Mouse (Mus musculus) urinary bladder, postnatal 14 days (tissue): Measurements from ENCODE around the gene Ssh3.

ENCODE experiments used
- DNase-seq: peaks from one replicate; pipeline ENCODE4 v3.0.0; 2021; ENCODE audit warnings: low spot score

The Ssh3 gene

DNA sequence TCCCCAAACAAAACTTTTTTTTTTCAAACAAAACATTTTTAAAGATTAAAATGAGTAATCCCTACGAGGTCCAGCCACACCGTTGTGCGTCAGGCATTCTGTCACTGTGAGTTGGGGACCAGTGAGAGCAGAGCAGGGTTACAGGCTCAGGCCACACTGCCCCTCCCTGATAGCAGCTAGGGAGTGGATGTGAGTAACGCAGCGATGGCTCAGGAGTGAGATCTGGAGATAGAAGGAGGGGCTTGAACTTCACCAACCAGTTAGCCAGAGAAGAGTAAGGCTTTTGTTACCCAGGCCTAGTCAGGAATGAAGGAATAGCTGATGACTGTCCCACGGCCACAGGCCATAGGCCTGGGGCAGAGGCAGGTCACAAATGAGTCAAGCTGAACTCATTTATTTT lies 24.2 kb downstream of the Ssh3 start:
- DNase-seq, result no peak

DNA sequence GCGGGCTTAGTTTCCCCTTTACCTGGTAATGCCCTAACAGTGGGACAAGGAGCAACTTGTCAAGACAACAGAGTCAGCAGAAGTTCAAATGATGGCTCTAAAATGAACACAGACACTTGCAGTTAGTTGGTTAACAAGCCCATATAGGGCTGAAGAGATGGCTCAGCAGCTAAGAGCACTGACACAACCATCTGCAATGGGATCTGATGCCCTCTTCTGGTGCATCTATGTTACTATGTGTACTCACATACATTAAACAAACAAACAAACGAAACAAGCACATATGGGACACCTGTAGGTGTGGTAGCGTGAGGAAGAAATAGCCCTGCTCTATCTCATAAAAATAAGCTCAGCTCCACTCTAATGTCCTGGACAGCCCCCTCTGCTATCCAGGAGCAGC lies 26.6 kb downstream of the Ssh3 start:
- DNase-seq, result no peak

DNA sequence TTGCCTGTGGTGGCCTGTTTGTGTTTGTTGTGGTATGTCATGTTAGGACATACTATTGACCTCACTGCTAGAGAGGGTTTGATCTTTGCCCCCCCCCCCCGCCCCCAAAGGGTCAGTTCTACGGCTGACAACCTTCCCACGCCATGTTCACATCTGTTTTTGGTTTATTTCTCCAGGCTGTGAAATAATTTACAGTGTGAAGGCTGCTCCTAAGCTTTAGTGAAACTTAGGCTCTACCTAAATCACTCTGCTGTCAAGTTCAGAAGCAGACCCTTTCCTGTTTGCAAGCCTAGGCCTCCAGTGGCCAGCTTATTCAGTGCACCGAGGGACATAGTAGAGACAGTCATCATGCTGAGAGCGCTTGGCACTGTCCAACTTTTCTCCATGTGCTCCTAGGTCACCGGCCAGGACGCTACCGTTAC lies 28.7 kb downstream of the Ssh3 start:
- no peak for DNase-seq

DNA sequence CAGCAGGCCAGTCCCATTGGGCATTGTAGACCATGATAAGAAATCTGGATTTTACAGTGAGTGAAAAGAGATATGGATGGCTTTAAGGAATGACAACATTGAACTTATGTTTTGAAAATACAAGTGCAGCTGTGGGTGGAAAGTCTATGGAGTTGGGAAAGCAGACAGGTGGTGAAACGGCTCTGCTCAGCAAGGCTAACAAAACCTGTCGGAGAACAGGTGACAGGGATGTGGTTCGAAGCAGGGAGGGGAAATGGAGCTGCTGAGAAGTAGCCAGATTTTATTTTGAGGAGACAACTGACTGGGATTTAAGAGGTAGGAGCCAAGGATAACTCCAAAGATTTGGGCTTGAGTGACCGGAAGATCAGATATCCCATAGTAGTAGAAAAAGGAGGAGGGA lies 34.4 kb downstream of the Ssh3 start:
- DNase-seq, result no peak

DNA sequence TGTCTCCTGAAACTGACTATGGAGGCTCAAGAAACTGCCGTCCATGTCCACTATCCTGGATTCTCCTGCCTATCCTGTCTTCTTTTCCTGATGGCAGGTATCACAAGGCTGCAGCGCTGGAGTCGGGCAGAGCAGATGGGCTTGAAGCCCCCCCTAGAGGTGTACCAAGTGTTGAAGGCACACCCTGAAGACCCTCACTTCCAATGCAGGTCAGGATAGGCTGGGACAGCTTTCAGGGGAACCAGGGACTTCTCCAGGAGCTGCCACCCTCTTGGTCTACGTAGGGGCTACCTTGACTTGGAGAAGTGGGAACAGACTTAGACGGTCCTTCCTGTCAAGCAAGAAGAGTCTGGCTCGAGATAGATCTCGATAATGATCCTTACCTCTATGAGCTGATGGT lies 36.3 kb downstream of the Ssh3 start:
- DNase-seq, result no peak

DNA sequence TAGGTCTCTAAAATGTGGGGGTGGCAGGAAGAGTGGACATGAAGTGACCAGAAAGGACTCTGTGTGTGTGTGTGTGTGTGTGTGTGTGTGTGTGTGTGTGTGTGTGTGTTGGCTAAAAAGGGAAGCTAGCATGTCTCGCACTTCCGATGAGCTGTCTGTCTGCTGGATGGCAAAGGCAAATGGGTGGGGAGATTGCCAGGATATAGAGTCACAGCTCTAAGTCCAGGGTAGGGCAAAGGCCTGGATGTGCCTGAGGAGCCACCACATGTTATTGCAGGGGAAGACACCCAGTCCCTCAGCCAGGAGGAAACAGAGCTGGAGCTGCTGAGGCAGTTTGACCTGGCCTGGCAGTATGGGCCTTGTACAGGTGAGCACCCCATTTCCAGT lies 36.8 kb downstream of the Ssh3 start:
- no peak for DNase-seq

DNA sequence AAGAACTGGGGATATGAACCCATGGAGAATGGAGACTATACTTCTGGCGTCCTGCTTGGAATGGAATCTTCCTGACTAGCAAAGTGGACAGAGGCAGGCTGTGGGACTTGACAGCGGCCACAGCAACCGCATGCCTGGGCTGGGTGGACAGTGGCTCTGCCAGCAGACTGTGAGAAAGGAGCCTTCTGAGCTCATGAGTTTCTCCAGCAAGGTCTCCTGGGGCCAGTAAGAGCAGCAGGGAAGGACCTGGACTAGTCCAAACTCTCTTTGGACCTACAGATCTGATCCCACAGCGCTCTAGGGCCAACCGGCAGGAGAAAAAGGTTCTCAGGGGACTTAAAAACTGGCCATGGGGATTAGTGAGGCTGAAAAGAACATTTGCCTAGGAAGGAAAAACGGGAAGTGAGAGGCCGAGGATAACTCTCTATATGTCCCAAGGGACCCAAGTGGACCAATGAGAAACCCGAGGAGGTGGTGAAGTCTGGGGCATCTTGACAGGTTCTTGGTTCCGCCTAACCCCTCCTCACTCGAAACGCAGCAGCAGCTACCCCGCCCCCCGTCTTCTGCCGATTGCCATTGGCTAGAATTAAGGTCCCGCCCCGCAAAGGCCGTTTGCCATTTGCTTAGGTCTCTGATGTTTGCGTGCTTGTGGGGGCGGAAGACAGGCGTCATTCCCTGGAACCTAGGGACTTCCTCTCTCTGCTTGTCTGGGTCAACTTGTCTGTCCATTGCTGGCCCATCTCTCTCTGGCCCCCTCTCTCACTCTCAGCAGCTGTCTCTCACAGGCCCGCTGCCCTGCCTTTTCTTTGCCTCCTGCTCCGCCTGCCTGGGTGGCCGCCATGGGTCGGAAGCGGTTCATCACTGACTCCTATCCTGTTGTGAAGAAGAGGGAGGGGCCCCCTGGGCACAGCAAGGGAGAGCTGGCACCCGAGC lies 37.5 kb downstream of the Ssh3 start, which contains the start of gene Pold4:
Gene Pold4 (plus strand): TSS at position 647 of the 933 bp plus-strand sequence.
- peak; percentile 98 for DNase-seq

DNA sequence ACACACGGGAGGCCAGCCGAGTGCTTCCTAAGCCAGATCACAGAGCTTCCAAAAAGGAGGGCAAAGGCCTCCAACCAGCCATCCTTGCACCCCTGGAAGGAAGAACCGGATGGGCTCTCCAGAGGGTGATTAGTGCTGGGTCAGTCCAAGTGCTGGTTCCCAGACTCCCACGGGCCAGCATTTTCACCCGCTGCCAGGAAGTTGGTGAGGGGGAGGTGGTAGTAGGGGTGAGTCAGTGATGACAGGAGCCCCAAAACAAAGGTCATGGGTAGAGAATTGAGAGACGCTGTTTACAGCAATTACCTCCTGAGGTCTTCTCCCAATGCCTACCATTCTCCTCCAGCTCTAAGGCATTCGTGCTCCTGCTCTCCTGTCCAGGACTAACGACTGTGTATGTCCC lies 38.6 kb downstream of the Ssh3 start:
- no peak for DNase-seq

DNA sequence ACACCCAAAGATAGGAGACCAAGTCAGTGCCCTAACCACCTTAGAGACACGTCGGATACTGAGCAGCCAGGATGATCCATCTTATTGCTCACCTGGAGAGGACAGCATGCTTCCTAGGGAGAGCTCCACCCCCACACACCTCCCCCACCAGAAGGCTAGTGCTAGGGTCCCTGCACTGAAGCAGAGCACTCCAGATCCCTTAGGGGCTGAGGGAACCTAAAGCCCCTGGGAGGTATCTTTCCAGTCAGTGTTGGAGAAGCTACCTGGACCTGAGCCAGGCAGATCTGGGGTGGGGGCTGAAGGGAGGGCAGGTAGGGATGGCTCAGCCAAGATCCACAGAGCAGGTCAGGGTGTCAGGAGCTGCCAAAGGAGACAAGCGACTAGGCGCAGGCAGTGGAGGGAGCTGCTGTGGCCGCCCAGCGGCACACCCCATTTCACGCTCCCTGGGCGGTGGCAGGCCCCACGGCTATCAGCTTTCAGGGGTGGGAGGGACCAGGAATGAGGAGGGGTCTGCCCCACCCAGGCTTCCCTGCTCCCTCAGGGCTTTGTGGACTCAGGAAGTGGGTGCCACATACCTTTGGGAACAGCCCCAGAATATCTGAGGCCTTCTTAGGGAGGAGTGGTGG lies 39.4 kb downstream of the Ssh3 start:
- no peak for DNase-seq

DNA sequence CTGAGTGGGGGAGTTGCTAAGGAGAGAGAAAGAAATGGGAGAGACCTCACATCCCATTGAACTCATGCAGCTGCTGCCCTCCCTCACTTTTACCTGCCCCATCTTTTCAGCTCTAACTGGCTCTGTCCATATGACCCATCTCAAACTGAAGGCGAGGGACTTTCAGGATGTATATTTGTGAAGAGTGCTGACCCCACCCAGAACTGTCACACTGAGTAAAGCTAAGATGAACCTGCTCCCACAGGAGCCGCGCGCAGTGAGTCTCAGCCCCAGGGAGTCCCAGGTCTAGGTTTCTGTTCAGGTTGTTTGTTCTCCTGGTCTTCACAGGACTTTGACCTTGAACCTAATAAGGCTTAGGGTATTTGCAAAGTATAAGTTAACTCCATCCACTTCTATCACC lies 40.1 kb downstream of the Ssh3 start:
- DNase-seq, result no peak

DNA sequence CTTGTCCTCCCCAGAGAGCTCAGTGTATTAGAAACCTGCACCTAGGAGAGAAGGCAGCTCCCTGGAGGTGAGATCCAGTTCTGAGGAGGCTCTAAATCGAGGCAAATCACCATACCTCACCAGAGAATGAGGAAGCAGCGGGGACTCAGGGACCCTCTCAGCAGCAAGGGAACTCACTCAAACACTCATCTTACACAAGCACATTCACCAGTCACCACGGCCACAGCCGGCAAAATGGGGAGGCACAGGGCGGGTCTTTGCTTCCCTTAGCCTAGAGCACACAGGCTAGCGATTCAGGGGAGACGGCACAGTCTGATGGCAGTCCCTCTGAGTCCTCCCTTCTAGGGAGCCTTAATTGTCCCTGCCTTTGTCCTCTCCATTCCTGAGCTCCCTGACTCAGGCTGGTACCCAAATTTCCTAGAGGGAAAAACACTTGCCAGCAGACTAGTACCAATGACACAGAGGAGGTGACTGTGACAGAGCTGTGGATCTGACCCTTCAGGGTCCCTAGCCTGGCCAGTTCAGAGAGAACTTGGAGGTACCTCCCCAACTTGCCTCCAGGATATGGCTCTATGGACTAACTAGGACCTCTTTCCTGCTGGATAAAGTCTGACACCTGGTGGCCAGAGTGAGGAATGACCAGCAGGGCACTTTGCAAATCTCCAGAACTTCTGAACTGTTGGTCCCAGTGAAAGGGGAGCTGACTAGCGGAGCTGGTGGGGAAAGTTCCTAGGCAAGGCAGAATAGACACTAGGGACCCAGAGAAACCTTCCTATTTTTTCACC lies 40.9 kb downstream of the Ssh3 start:
- peak; percentile 72 for DNase-seq

DNA sequence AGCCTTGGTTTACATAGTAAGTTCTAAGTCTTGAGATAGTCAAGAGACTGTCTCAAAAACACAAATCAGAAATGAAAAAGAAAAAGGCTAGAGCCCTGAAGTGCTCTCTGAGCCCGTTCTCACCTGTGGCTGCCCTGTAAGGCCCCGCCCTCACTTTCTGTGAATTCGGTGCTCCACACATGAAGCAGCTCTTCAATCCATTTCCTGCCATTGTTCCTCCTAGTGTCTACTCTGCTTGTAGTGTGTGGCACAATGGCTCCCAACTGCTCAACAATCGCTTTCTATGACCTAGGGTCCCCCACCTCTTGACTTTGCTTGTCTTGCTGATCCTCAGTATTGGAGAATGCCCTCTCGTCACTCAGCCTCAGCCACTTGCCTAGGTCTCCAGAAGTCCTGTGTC lies 41.5 kb downstream of the Ssh3 start:
- no peak for DNase-seq

DNA sequence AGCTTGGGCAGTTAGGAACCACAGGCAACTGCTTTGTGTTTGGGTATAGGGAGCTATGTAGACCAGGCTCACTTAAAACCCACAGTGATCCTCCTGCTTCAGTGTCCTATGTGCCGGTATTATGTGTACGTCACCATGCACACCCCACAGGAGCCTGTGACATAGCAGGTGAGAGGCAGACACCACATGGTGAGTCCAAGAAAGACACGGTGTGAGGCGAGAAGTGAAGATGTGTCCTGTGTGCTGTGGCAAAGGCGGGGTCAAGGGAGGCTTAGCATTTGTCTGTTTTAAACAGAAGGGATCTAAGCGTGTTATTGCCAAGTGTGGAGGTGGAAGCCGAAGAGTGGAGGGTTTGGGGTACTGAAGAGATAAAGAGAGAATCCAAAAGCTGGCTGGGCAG lies 42.2 kb downstream of the Ssh3 start:
- no peak for DNase-seq

DNA sequence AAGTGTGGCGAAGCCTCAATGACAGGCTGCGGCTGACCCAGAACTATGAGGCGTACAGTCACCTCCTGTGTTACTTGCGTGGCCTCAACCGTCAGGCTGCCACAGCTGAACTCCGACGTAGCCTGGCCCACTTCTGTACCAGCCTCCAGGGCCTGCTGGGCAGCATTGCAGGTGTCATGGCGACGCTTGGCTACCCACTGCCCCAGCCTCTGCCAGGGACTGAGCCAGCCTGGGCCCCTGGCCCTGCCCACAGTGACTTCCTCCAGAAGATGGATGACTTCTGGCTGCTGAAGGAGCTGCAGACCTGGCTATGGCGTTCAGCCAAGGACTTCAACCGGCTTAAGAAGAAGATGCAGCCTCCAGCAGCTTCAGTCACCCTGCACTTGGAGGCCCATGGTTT lies 46.8 kb downstream of the Ssh3 start:
- no peak for DNase-seq

DNA sequence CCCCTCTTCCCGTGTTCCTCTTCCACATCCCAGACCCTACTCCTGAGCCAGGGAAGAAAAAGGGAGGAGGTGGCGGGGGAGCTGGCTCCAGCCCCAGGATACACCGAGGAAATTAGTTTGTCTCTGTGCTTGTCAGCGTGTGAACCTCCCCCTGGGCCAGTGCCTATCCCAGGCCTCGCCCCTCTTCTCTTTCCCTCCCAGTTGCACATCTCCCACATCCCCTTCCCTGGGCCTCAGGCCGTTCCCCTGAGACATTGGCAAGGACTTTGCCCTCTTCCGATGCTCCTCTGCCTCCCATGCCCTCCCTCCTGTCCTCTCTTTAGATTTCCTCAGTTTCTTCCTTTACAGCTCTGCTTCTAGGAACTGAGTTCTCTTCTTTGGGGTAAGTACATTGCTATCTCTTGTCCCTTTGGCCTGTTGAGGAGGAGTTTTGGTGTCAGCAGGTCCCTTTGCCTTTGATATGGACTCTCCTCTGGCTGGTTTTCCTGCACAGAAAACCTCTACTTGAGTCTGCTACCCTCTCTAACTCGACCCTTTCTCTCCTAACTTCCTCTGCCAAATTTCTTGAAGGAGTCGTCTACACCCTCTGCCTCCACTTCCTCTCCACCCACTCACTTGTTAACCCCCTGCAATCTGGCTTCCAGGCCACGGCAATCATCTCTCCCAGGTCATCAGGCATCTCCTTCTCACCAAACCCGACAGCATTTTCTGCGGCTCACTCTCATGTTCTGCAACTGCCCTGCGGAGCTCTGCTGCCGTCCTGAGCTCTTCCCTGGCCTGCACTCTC lies 47.8 kb downstream of the Ssh3 start:
- DNase-seq, result peak; percentile 59

DNA sequence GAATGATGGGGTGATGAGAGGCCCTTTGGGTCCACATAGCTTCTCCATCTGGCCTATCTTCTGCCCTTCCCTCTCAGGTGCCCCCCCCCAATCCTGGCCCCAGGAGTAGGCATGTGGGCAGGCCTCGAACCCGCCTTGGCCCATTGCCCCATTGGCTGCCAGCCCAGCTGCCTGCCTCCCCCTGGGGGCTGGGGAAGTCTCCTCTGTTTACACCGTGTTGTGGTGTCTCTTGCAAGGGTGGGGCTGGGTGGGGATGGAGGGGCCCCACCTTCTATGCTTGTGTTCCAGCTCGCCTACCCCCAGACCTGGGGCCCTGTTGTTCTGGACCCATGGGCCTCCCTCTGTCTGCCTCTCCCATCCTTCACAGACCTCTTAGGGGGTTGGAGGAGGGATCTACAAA lies 48.6 kb downstream of the Ssh3 start:
- no peak for DNase-seq

DNA sequence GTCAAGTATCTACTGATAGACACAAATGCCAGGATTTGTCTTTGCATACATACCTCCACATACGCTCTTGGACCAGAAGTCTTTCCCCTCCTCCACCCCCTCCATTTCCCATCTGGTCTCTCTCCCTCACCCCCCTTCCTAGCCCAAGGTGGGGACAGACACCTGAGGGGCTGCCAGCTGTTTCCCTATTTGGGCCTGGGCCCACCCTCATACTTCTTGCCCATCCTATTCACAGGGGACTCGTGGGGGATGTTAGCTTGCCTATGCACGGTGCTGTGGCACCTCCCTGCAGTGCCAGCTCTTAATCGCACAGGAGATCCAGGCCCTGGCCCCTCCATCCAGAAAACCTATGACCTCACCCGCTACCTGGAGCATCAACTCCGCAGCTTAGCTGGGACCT lies 49.0 kb downstream of the Ssh3 start:
- DNase-seq, result no peak

DNA sequence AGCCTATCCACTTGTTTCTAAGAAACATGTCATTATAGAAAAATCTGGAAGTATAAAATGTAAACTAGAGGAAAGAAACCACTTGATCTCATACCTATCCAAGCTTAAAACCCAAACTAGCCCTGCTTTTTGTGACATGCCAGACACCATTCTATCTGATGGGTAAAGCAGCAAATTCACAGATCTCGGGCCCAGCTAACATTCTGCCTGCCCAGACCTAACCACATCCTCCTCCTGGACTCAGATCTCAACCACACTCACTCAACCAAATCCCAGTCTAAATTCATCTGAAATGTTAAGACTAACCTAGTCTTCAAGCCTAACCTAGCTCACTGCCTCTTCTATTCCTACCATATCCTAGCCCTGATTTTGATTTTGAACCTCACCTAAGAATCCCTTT lies 50.2 kb downstream of the Ssh3 start:
- no peak for DNase-seq

DNA sequence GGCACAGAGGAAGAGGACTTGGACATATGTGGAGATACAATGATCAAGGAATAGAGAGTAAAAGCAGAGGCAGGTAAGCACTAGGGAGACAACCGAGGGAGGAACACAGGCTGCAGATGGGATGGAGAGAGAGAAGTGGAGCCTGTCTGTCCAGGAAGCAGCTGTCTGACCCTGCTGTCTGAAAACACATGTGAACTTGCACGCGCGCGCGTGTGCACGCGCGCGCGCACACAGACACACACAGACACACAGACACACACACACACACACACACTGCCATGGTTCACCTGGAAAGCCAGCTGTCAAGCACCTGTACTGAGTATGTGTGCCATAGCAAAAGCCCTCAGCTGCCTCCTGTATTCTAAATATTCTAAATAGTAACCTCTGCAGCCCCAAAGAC lies 50.7 kb downstream of the Ssh3 start:
- no peak for DNase-seq

DNA sequence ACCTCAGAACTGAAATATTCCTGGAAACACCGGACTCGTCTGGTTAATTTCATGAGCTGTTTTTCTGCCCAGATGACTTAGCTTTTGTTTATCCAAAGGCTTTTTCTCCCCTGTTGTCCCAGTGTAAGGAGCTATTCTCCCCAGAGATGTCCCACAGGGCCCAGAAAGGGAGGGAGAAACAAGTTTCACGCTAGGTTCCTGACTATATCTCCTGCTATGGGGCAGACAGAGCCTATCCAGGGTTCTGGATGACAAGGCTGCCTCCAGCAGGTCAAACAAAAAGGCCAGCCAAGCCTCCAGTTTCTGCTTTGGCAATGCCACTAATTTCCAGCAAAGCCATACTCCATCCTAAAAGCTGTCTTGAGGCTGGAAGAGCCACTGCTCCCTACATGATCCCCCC lies 51.1 kb downstream of the Ssh3 start:
- no peak for DNase-seq

DNA sequence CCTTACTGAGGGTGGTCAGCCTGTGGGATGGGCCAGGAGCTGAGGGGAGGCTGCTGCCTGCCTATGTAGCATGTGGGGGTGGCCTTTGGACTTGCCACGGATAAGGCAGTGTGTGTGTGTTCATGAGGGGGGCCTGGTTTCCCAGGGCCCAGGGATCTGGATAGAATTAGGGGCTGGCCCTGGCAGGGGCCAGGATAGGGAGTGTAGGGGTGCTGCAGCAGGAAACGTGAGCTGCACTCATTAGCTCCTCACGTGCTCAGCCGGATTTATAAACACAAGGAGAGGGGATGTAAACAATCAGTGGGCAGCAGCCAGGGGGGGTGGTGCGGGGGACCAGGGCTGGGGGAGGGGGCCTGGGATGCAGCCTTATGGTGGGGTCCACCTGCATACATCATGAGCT lies 51.8 kb downstream of the Ssh3 start:
- DNase-seq, result no peak
